Mouse (Mus musculus): ENCODE results near the gene Mgmt.

Mgmt gene

DNA sequence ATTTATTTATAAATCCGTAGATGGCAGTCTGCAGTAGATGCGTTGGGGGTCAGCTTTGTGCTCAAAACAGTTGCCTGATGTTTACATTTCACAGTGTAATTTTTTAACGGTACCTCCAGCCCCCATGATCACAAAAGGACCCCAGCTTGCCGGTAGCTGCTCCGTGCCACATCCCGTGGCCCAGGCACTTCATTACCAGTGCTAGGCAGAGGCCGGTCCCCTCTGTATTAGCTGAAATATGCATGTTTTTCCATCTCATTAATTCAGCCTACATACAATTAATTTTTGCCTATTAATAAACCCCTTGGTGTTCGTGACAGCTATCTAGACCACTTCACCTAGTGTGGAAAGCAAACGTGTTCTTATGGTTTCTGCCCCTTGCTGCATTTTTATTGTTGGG lies 169.8 kb downstream of the Mgmt start:
- DNase-seq (ENCODE audit: low spot score), result no peak

DNA sequence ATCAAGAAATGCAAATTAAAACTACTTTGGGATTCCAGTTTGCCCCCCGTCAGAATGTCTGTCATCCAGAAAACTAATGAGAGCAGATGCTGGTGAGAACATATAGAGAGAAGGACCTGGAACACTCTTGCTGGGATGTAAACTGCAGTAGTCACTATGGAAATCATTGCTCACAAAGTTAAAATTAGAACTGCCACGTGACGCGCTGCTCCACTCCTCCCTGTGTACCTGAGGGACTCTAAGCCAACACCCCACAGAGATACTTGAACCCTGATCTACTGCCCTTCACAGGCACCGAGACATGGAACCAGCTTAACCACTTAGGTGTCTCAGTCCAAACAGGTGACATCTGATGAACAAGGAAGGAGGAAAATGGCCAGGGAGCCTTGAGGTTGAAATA lies 171.0 kb downstream of the Mgmt start:
- DNase-seq (ENCODE audit: low spot score), result no peak

DNA sequence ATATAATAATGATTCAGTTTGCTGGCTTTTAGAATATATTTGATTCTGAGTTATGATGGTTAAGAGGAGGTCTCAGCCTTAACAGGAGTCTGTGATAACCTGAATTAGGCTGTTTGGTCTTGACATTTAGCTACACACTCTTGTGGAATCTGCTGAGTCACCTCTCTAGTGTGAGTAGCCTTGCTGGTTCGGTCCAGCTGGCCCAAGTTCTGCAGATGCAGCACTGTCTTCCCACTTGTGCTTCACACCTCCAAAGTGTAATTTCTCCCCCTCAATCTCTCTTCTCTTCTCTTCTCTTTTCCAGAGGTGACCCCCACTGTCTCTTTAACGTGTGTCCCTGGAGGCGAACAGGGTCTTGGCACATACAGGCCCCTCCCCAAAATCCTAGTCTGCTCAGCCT lies 171.8 kb downstream of the Mgmt start:
- no peak for DNase-seq (ENCODE audit: low spot score)

DNA sequence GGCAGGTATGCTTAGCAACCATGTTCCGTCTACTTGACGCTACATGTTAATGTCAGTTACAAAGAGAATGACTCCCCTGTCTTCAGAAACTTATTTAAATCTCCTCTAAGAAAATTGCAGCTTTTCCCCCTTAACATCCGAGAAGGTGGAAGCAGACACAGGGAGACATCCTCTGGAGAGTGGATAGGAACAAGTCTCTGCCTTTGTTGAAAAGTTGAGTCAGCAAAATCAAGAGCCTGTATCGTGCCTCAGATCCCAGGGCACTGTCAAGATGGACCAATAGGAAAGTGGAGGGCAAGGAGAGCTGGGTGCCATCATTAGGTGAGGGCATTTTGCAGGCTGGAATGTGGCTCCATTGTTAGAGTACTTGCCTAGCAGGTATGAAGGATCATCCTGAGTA lies 172.6 kb downstream of the Mgmt start:
- DNase-seq (ENCODE audit: low spot score), result no peak

DNA sequence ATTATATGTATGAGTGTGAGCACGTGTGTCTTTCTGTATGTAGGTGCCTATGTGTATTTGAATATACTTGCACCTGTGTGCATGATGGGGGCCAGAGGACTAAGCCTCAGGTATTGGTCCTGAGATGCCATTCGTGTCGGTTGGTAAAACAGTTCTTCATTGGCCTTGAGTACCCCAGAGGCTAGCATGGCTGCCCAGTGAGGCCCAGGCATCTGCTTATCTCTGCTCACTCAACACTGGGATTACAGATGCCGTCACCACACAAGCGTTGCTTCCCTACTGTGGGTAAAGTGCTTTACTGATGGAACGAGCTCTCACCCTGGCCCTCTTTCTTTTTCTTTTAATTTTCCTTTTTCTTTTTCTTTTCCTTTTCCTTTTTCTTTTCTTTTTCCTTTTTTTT lies 173.3 kb downstream of the Mgmt start:
- DNase-seq (ENCODE audit: low spot score), result no peak

DNA sequence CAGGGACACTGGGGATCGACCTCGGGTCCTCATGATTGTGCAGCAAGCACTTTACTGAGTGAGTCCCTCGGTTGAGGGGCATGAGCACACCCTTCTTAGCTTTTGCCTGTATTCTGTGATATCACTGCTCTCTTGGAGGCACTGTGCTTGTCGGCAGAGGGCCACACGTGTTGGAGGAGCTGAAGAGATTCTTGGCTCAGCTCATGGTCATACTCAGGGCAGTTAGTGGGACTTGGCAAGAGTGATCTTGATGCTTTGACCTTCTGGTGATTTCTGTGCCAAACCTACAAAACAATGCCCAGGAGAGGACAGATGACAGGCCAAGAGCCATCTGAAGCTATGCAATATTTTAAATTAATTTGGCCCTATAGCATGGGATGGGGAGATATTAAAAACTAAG lies 174.4 kb downstream of the Mgmt start:
- no peak for DNase-seq (ENCODE audit: low spot score)

DNA sequence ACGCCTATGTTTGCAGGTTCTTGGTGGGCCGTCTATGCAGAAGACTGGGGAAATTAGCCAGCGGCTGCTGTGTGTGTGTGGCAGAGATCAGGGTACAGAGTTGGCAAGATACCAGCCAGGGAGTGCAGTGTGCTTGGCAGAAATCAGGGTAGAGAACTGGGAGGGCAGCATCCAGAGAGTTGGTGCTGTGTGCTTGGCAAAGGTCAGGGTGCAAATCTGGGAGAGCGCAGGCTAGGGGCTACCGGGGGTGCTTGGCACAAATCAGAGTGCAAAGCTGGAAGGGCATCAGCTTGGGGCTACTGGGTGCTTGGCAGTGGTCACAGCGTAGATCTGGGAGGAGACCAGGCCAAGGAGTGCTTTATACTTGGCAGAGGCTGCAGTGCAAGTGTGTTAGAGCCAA lies 175.4 kb downstream of the Mgmt start:
- DNase-seq (ENCODE audit: low spot score), result no peak

DNA sequence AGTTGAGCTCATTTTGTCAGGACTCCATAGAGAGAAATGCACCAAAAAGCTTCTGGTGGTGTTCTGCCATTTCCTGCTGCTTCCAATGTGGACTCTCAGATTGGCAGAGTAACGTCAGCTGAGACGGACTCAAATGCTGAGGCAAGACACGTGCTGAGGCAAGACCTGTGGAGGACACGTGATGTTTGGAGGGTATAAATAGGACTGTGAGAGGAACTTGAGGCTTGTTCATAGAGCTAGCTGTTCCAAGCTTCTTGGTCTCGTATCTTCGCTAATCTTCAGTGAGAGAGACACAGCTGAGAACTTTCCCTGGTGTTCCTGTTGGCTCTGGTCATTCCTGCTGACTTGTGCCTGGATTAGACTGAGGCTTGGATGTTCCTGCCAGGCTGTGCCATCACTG lies 176.9 kb downstream of the Mgmt start:
- DNase-seq (ENCODE audit: low spot score), result no peak

DNA sequence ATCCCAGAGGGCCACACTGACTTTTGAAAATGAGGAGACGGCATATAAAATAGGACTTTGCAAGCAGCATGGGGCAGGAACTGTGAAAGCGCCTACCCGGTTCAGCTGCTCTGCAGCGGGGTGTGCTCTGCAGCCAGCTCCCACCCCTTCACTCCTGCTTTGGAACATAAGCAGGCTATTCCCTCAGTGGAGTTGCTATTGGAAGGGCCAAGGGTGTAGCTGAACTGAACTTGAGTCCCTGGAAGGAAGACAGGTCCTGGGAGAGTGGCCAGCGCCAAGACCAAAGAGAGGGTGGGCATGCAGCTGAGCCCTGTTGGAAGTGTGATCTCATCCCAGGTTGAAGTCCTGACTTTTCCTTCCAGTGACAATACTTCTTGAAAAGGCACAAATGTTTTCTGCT lies 179.5 kb downstream of the Mgmt start:
- no peak for DNase-seq (ENCODE audit: low spot score)

DNA sequence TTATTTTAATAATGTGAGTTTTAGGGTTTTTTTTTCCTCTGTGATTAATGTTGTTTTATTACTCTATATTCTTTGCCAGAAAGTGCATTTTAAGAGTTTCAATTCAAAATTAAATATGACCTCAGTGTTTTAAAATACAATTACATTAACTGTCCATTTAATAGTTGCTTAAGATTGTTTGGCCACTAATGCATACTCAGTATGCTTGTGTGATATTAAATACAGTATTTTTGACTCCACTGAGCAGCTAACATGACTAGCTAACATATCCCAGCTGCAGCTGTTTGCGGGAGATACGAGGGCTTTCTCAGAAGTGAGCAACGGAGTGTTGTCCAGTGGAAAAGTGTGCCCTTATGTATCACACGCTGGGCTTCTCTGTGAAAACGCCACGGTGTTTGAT lies 179.9 kb downstream of the Mgmt start:
- DNase-seq (ENCODE audit: low spot score), result no peak

DNA sequence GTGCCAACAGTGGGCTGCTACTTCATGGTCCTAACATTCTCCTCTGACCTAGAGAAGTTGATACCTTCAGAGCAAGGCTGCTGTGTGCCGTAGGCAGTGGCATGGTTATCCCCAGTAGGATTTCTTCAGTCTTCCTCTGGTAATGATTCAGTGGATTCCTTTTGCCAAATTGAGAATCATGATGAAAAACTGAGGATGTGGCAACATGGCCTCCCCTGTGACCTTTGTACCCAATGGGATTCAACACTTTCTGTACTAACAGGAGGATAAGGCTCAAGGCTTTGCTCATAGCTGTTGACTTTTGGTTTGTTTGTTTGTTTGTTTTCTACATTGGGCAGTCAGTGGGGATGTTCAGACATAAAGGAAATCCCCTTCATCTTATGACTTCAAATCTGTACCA lies 180.9 kb downstream of the Mgmt start:
- DNase-seq (ENCODE audit: low spot score), result no peak

DNA sequence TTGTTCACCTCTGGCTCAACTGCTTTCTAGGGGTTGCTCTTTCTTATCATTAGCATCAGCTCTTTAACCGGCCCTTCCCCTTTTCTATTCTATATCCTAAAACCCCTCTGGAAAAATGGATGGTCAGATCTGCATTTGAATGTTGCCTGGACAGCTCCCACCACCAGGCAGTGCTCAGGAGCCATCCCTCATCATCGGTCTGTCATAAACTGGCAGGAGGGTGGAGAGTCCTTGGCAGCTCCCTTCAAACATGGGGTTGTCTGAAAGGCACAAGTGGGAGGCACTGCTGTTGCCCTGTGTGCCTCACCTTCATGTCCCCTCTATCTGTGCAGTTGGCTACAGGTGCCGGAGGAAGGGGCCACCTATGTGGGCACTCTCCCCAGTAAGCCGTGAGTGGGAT lies 185.8 kb downstream of the Mgmt start:
- no peak for DNase-seq (ENCODE audit: low spot score)

DNA sequence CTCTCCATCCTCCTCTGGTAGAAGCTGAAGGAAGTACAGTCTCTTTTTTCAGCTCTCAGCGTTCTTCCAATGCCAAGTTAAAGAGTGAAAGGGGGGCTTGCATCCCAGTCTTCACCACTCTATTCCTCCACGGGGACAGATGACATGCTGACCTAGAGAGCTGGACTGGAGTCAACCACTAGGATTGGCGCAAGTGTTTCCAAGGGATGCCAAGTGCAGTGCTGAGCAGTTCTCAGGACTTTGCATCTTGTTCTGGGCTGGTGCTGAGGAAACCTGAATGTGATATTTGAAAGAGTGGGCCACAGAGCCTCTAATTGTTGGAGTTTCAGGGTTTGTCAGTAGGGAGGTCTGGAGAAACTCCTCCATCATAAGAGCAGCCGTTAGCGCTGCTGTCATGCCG lies 187.8 kb downstream of the Mgmt start:
- no peak for DNase-seq (ENCODE audit: low spot score)

DNA sequence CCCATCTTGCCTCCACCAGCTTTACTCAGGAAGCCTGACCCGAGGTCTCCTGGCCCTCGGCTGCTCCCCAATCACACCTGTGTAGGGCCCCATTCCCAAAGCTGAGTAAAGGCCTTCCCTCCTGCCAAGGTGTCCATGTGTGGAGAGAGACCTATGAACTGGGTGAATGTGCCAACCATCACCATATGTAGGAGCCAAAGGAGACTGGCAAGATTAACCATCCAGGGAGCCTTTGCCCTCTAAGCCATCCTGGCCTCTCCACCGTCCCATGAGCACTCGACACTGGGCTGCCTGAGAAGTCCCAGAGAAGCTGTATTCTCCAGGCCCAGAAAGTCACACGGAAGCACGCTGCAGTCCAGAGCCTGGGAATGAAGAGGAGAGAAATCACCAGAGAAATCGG lies 190.2 kb downstream of the Mgmt start:
- DNase-seq (ENCODE audit: low spot score), result no peak

DNA sequence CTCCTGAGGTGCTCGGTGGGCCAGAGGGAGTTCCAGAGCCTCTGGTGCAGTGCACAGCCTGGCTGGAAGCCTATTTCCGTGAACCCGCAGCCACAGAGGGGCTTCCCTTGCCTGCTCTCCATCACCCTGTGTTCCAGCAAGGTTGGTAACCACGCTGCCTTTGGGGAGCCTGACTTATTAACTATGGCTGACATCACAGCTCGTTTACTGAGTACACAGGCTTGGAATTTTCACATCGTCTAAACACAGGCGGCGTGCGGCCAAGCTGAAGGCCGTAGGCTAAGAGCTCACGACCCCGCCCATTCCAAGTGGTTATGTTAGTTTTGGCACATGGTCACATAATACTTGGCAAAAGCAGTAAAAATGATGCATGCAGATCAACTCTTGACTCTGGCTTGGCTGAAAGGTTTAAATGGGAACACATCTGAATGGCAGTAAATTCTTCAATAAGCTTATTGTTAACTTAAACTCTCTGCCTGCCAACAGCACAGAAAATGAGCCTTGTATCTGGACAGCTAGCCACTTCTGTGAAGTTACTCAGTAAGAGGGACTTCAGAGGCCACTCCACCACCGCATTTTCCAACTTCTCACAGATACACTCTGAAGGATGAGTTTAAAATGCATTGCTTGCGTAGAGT lies 191.7 kb downstream of the Mgmt start:
- DNase-seq (ENCODE audit: low spot score), result no peak

DNA sequence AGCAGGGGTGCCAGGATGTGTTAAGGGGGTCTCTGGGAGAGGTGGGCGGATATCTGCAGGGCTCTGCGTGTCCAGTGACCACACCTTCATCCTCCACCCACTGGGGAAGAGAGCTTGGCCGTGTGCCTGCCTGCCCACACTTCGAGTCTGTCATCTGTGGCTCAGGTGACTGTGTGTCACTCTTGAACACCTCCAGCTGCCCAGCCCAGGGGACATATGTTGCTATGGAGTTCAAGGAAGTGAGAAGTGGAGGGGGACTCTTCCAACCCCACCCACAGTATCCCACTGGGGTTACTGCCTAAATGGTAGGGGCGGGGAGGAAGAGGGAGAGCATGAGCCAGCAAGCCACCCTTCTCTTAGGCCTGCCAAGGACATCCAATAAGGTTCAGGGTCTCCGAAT lies 192.7 kb downstream of the Mgmt start:
- DNase-seq (ENCODE audit: low spot score), result no peak

DNA sequence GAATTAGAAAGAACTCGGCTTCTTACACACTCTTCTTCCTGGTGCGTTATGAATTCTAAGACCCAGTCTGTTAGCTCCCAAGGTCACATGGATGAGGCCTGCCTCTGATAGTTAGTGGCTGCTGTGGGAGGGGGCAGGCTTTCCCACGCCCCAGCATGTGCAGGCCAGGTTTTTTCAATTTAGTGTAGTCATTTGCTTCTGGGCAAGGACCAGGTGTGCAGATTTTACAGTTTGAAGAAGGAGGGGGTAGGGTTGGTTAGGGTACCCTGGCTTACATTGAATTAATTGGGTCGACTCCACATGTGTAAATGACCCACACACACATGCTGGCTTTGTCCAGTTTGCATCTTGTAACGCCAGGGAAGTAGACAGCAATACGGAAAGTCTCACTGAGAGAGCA lies 193.7 kb downstream of the Mgmt start:
- DNase-seq (ENCODE audit: low spot score), result no peak

DNA sequence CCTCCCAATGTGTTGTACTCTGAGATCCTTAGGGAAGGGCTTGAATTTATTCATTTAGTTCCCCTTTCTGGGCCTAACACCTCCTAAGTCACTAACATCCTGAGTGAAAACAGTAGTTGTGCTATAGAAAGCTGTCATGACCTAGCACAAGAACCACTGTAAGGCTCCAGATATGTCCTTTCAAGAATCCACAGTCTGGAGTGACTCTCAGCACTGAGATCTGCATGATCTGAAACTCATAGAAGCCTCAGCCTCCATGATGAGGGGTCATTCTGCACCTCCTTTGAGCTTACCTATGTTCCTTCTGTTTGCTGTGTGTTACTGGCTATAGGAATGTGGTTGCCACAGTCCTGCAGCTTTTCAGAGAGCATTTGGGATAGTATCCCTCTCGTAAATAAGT lies 200.1 kb downstream of the Mgmt start:
- no peak for DNase-seq (ENCODE audit: low spot score)

DNA sequence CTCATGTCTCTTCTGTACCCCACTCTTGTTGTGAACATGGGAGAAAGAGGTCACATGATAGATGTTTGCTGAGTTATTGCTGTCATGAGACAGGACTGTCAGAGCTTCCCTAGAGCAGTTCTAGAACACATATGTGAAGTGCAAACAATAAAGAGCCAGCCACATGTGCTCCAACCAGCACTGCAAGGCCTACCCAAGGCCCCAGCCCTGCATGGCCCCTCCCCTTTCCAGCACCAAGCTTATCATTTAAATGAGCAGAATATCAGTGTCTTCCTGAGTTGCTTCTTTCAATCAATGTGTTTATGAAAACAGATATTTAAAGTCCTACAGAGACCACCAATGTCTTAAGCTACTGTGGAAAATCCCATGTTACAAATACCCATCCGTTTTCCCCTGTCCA lies 201.3 kb downstream of the Mgmt start:
- no peak for DNase-seq (ENCODE audit: low spot score)

DNA sequence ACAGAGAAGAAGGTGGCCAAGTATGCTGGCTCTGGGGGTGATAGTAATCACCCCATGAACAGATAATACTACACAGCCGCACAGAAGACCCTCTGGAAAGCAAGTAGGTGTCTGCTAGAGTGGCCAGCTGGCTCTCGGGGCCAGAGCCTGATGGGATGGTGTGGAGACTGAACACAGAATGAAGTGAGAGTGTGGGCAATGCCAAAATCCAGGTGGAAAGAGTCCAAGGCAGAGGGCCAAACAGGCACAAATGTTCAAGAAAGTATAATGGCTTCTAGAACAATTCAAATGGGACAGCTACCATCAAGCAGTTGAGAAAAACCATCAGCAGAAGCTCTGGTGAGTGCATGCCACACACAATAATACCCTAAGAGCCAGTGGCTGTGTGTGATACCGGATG lies 205.4 kb downstream of the Mgmt start:
- DNase-seq (ENCODE audit: low spot score), result no peak

DNA sequence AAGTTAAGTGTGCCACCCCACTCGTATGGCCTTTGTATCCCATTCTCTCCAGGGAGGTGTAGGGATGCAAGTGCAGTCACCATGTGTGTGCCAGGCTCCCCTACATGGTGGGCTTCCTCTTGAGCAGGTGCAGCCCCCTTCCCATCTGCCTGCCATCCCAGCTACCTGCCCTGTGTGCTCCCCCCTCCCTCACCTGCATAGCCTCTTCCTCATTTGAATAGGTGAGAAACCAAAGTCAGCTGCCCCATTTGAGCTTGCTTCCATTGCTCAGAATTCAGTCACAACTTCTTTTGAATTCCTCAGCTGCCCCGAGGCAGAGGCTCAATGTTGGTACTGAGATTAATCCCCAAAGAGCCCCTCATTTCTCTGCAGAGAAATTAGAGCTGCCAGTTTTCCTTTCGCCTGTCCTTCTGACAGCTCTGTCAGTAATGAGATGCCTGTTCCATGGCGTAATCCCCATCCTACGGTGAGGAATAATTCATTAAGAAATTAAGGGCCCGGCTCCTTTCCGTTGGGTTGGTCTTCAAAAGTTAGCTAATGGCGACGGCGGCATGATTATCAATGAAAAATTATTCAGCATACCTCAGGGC lies 208.3 kb downstream of the Mgmt start:
- no peak for DNase-seq (ENCODE audit: low spot score)

DNA sequence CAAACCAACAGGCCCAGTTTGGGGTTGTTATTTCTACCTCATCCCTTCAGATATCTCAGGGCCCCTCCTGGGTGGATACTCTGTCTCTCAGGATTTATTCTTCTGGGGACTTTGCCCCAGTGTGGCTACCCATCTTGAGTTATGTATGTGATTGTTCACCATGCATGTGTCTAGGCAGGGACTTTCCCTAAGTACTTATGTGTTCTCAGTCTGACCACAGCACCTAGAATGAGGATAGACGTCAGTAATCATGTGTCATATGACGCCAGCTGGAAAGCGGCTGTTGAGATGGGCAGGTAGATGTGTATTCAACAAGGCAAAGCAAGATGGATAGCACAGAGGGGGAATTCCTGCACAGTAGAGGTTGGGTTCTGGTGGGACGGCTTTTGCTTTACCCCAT lies 217.7 kb downstream of the Mgmt start:
- no peak for DNase-seq (ENCODE audit: low spot score)

DNA sequence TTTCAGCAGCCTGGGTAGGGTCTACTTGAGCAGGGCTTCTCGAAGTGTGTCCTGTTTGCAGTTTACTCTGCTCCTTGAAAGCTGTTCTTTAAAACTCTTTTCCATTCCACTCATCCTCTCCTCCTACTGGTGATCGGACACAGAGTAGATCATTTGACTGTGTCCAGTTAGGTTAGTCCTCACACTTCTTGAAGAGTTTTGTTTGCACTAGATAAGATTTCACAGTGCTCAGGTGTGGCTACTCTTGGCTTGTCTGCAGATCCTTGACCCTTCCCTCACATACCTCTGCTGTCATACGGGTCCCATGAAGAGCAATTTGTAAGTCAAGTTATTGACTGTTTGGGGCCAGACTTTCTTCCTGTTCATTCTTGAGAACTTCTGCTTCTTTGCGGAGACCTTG lies 221.8 kb downstream of the Mgmt start:
- no peak for DNase-seq (ENCODE audit: low spot score)

DNA sequence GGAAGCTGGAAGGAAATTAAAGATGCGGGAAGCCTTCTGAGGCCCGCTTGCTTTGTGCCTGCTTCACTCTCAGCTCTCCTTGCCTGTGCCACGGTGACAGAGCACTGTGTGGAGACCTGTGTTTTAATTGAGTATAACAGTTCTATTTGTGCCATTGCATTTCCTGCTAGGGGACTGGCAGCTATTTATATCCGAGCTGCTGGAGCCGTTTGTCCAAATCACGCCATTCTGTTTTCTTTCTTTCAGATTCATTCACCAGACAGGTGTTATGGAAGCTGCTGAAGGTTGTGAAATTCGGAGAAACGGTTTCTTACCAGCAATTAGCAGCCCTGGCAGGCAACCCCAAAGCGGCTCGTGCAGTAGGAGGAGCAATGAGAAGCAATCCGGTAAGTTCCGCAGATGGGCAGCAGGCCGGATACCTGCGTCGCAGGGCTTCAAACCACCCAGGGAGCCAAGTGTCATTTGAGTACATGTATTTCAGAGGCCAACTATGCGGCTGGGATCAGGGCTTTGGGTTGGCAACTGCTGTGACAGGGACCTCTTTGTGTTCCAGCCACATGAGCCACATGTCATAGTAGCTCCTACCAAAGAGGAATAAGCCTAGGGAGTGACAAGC lies 226.9 kb downstream of the Mgmt start:
- DNase-seq (ENCODE audit: low spot score), result no peak

Measured in T-cell, adult 2 months (primary cell).